Mouse (Mus musculus): ENCODE results near the gene Rnf183. TPM values are rescaled to one million over a fixed set of nuclear protein-coding genes. Genes with fewer than 3 reads are reported as not detected.

Gene Rnf183
- polyA plus RNA-seq, 1 experiment from 2014 or later: not detected

DNA sequence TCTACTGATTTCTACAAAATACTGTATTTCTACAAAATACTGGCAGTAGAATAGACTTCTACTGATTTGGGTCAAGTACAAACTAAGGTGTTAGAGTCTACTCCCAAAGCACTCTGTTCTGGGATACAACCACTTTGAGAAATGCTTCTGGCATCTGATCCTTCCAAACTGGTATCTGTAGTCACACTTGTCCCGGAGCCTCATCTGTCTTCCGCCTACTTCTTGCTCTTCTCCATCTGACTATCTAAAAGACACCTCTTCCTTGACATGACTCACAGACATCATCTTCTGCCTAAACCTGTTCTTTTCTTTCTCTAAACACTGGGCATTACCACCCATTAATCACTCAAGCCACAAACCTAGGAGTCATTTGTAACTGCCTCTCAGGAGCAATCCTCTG, 37.0 kb upstream of the Rnf183 start:
- no peaks in the 10 kb centered on the region for H3K9me3 ChIP-seq (ENCODE audit: control insufficient read depth, low read length)
- no peak overlapping the region for H3K4me3 ChIP-seq (ENCODE audit: control insufficient read depth in 1 of 2, insufficient read depth in 1 of 2, low read depth in 1 of 2, low read length in 2 of 2)
- H3K27me3 ChIP-seq (ENCODE audit: control insufficient read depth, insufficient read depth, low read length): no peaks in the 10 kb centered on the region
- H3K36me3 ChIP-seq (ENCODE audit: control insufficient read depth, insufficient read depth, low read length): no peaks in the 10 kb centered on the region
- no peak overlapping the region for H3K4me2 ChIP-seq (ENCODE audit: low read length)
- 82% methylated on average over 2 of the region's 2 CpGs for WGBS
- ATAC-seq (ENCODE audit: insufficient number of reproducible peaks, insufficient read depth, low FRiP score, low read depth): no peak
- no peak overlapping the region for H3K9ac ChIP-seq (ENCODE audit: low read length)
- no peaks in the 10 kb centered on the region for H3K4me1 ChIP-seq (ENCODE audit: control insufficient read depth in 2 of 2, insufficient read depth in 2 of 2, low read length in 2 of 2)
- H3K27ac ChIP-seq (replicated peaks in 1 of 2; ENCODE audit: control insufficient read depth in 1 of 2, insufficient read depth in 1 of 2, low read depth in 2 of 2, low read length in 2 of 2): no peak overlapping the region

DNA sequence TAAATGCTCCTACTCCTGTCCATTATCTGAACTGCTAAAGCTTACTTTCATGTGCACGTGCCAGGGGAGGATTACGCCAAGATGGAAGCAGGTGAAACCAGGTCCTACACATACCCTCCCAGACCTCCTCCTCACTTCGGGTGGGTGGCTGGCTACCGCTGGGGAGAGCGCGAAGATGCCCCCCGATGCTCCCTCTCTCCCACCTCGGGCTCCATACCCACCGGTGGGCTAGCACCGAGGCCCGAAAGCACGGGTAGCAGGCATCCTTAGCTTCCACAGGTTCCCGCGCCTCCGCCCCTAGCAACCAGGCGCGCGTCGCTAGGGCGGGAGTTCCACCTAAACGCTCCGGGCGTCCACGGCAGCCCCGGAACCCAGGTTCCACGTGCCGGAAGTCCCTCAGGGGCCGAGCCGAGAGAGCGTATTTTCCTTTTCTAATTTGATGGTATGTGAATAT, 35.6 kb upstream of the Rnf183 start, which contains the start of gene Wdr31:
Gene Wdr31 (minus strand): TSS at position 299 of the 454 bp plus-strand sequence.
- no peak within 1 kb of the TSS for H3K27ac ChIP-seq (replicated peaks in 1 of 2; ENCODE audit: control insufficient read depth in 1 of 2, insufficient read depth in 1 of 2, low read depth in 2 of 2, low read length in 2 of 2)
- no peaks in the 10 kb centered on the region for H3K4me1 ChIP-seq (ENCODE audit: control insufficient read depth in 2 of 2, insufficient read depth in 2 of 2, low read length in 2 of 2)
- peak; percentile 78 for ATAC-seq (ENCODE audit: insufficient number of reproducible peaks, insufficient read depth, low FRiP score, low read depth)
- H3K36me3 ChIP-seq (ENCODE audit: control insufficient read depth, insufficient read depth, low read length): no peaks in the 10 kb centered on the region
- H3K9me3 ChIP-seq (ENCODE audit: control insufficient read depth, low read length): no peaks in the 10 kb centered on the region
- H3K27me3 ChIP-seq (ENCODE audit: control insufficient read depth, insufficient read depth, low read length): no peaks in the 10 kb centered on the region
- peak within 1 kb of the TSS; percentile 74 for H3K4me2 ChIP-seq (ENCODE audit: low read length)
- under 1% methylated on average over 30 of the region's 30 CpGs for WGBS
- peak within 1 kb of the TSS; percentile 50 to 94 for H3K4me3 ChIP-seq (ENCODE audit: control insufficient read depth in 1 of 2, insufficient read depth in 1 of 2, low read depth in 1 of 2, low read length in 2 of 2)
- peak within 1 kb of the TSS; percentile 62 for H3K9ac ChIP-seq (ENCODE audit: low read length)

DNA sequence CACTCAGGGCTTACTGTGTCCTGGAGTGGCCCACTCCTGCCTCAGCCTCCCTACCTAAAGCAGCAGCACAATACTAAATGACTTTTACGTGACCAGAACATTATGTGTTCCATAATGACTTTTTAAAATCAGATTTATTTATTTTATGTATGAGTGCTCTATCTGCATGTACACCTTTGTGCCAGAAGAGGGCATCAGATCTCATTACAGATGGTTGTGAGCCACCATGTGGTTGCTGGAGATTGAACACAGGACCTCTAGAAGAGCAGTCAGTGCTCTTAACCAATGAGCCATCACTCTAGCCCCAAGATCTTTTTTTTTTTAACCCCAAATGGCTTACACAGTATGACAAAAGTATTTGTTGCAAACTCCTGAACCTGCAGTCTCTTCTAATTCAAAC, 33.1 kb upstream of the Rnf183 start:
- H3K27ac ChIP-seq (replicated peaks in 1 of 2; ENCODE audit: control insufficient read depth in 1 of 2, insufficient read depth in 1 of 2, low read depth in 2 of 2, low read length in 2 of 2): no peak overlapping the region
- no peak overlapping the region for H3K9ac ChIP-seq (ENCODE audit: low read length)
- no peak overlapping the region for H3K4me3 ChIP-seq (ENCODE audit: control insufficient read depth in 1 of 2, insufficient read depth in 1 of 2, low read depth in 1 of 2, low read length in 2 of 2)
- 94% methylated on average over 1 of the region's 1 CpGs for whole genome bisulfite sequencing
- H3K4me1 ChIP-seq (ENCODE audit: control insufficient read depth in 2 of 2, insufficient read depth in 2 of 2, low read length in 2 of 2): no peaks in the 10 kb centered on the region
- no peak overlapping the region for H3K4me2 ChIP-seq (ENCODE audit: low read length)
- H3K9me3 ChIP-seq (ENCODE audit: control insufficient read depth, low read length): no peaks in the 10 kb centered on the region
- no peaks in the 10 kb centered on the region for H3K27me3 ChIP-seq (ENCODE audit: control insufficient read depth, insufficient read depth, low read length)
- H3K36me3 ChIP-seq (ENCODE audit: control insufficient read depth, insufficient read depth, low read length): no peaks in the 10 kb centered on the region
- ATAC-seq (ENCODE audit: insufficient number of reproducible peaks, insufficient read depth, low FRiP score, low read depth): no peak

DNA sequence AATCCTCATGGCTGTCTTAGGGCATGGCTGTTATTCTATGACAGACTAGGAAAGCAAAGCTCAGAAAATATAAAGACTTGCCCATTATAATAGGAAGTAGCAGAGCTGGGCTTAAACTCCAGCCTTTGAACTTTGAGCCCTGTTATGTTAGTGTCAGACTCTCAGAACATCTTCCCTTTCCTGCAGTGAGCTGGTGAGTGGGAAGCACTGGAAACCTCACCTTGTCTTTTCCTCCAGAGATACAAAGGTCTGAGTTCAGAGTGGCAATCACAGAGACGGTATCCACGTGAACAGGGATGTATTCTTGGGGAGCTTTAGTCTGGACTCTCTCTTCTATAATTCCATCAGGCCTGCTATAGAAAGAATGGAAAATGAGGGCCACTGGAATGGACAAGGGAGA, 28.1 kb upstream of the Rnf183 start:
- 78% methylated on average over 2 of the region's 2 CpGs for WGBS
- no peaks in the 10 kb centered on the region for H3K9me3 ChIP-seq (ENCODE audit: control insufficient read depth, low read length)
- ATAC-seq (ENCODE audit: insufficient number of reproducible peaks, insufficient read depth, low FRiP score, low read depth): no peak
- no peaks in the 10 kb centered on the region; a peak in 1 of 4 replicates for H3K4me1 ChIP-seq (ENCODE audit: control insufficient read depth in 2 of 2, insufficient read depth in 2 of 2, low read length in 2 of 2)
- no peak overlapping the region for H3K4me3 ChIP-seq (ENCODE audit: control insufficient read depth in 1 of 2, insufficient read depth in 1 of 2, low read depth in 1 of 2, low read length in 2 of 2)
- H3K9ac ChIP-seq (ENCODE audit: low read length): no peak overlapping the region
- H3K27me3 ChIP-seq (ENCODE audit: control insufficient read depth, insufficient read depth, low read length): no peaks in the 10 kb centered on the region
- H3K4me2 ChIP-seq (ENCODE audit: low read length): no peak overlapping the region
- no peaks in the 10 kb centered on the region for H3K36me3 ChIP-seq (ENCODE audit: control insufficient read depth, insufficient read depth, low read length)
- H3K27ac ChIP-seq (replicated peaks in 1 of 2; ENCODE audit: control insufficient read depth in 1 of 2, insufficient read depth in 1 of 2, low read depth in 2 of 2, low read length in 2 of 2): no peak overlapping the region

GRCm38 (mm10) chr4:62460348-62460747, 25.3 kb upstream of the Rnf183 start:
- Histone ChIP-seq H3K9ac (ENCODE audit: low read length) (no peak overlapping the region), H3K4me1 (ENCODE audit: control insufficient read depth in 2 of 2, insufficient read depth in 2 of 2, low read length in 2 of 2) (no peaks in the 10 kb centered on the region; a peak in 1 of 4 replicates), H3K36me3 (ENCODE audit: control insufficient read depth, insufficient read depth, low read length) (no peaks in the 10 kb centered on the region), H3K27ac (replicated peaks in 1 of 2; ENCODE audit: control insufficient read depth in 1 of 2, insufficient read depth in 1 of 2, low read depth in 2 of 2, low read length in 2 of 2) (no peak overlapping the region), H3K27me3 (ENCODE audit: control insufficient read depth, insufficient read depth, low read length) (no peaks in the 10 kb centered on the region), H3K4me2 (ENCODE audit: low read length) (no peak overlapping the region), H3K4me3 (ENCODE audit: control insufficient read depth in 1 of 2, insufficient read depth in 1 of 2, low read depth in 1 of 2, low read length in 2 of 2) (no peak overlapping the region), H3K9me3 (ENCODE audit: control insufficient read depth, low read length) (no peaks in the 10 kb centered on the region)
- ATAC-seq (ENCODE audit: insufficient number of reproducible peaks, insufficient read depth, low FRiP score, low read depth): no peak
- 80% methylated on average over 8 of the region's 8 CpGs for WGBS

DNA sequence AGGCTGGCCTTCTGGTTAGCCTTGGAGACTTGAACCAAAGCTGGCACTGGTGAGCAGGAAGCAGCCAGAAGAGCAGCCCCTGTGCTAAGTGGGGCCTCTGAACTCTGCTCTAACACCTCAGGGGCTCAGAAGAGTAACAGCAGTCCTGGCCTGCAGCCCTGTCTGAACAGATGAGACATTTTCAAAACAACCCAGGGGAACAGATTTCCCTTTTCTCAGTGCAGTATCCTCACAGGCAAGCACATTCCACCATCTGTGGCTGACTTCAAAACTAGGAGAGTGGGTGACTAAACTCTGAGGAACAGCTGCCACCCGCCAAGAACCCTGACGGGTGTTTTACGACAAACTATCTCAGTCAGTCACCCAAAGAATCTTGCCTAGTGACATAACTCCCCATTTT, 24.0 kb upstream of the Rnf183 start:
- ATAC-seq (ENCODE audit: insufficient number of reproducible peaks, insufficient read depth, low FRiP score, low read depth): no peak

GRCm38 (mm10) chr4:62454995-62455394, 19.9 kb upstream of the Rnf183 start:
- no peak for ATAC-seq (ENCODE audit: insufficient number of reproducible peaks, insufficient read depth, low FRiP score, low read depth)
- Histone ChIP-seq H3K9me3 (ENCODE audit: control insufficient read depth, low read length) (no peaks in the 10 kb centered on the region), H3K4me3 (ENCODE audit: control insufficient read depth in 1 of 2, insufficient read depth in 1 of 2, low read depth in 1 of 2, low read length in 2 of 2) (no peak overlapping the region), H3K36me3 (ENCODE audit: control insufficient read depth, insufficient read depth, low read length) (no peaks in the 10 kb centered on the region), H3K4me2 (ENCODE audit: low read length) (no peak overlapping the region), H3K9ac (ENCODE audit: low read length) (no peak overlapping the region), H3K4me1 (ENCODE audit: control insufficient read depth in 2 of 2, insufficient read depth in 2 of 2, low read length in 2 of 2) (no peaks in the 10 kb centered on the region; a peak in 1 of 4 replicates), H3K27me3 (ENCODE audit: control insufficient read depth, insufficient read depth, low read length) (no peaks in the 10 kb centered on the region), H3K27ac (replicated peaks in 1 of 2; ENCODE audit: control insufficient read depth in 1 of 2, insufficient read depth in 1 of 2, low read depth in 2 of 2, low read length in 2 of 2) (no peak overlapping the region)
- 46% methylated on average over 5 of the region's 5 CpGs for WGBS

More for the DNA sequence above, 24.0 kb upstream of the Rnf183 start:
- Histone ChIP-seq H3K27me3 (ENCODE audit: control insufficient read depth, insufficient read depth, low read length) (no peaks in the 10 kb centered on the region), H3K36me3 (ENCODE audit: control insufficient read depth, insufficient read depth, low read length) (no peaks in the 10 kb centered on the region), H3K9ac (ENCODE audit: low read length) (no peak overlapping the region), H3K9me3 (ENCODE audit: control insufficient read depth, low read length) (no peaks in the 10 kb centered on the region), H3K4me3 (ENCODE audit: control insufficient read depth in 1 of 2, insufficient read depth in 1 of 2, low read depth in 1 of 2, low read length in 2 of 2) (no peak overlapping the region), H3K4me2 (ENCODE audit: low read length) (no peak overlapping the region), H3K4me1 (ENCODE audit: control insufficient read depth in 2 of 2, insufficient read depth in 2 of 2, low read length in 2 of 2) (no peaks in the 10 kb centered on the region; a peak in 1 of 4 replicates), H3K27ac (replicated peaks in 1 of 2; ENCODE audit: control insufficient read depth in 1 of 2, insufficient read depth in 1 of 2, low read depth in 2 of 2, low read length in 2 of 2) (no peak overlapping the region)
- 85% methylated on average over 3 of the region's 3 CpGs for WGBS

DNA sequence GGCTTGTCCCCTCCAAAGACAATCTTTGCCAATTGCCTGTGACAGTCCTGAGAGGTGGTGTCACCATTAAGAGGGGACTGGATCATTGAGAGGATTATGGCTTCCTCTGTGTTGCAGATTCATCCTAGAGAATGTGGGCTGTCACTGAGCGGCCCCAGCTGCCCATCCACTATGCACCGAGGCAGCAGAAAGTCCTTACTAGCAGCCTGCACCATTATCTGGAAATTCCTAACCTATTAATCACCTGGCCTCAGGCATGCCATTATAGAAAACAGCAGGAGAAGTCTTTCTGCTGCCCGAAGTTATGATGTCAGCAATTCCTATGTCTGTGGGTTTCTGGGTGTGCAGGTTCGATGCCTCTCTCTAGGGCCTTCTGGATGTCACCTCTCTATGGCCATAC, 5.9 kb upstream of the Rnf183 start:
- no peak for ATAC-seq (ENCODE audit: insufficient number of reproducible peaks, insufficient read depth, low FRiP score, low read depth)
- H3K4me1 ChIP-seq (ENCODE audit: control insufficient read depth in 2 of 2, insufficient read depth in 2 of 2, low read length in 2 of 2): no peaks in the 10 kb centered on the region
- no peaks in the 10 kb centered on the region for H3K9me3 ChIP-seq (ENCODE audit: control insufficient read depth, low read length)
- H3K4me3 ChIP-seq (ENCODE audit: control insufficient read depth in 1 of 2, insufficient read depth in 1 of 2, low read depth in 1 of 2, low read length in 2 of 2): no peak overlapping the region
- no peak overlapping the region for H3K9ac ChIP-seq (ENCODE audit: low read length)
- no peak overlapping the region for H3K4me2 ChIP-seq (ENCODE audit: low read length)
- no peaks in the 10 kb centered on the region for H3K27me3 ChIP-seq (ENCODE audit: control insufficient read depth, insufficient read depth, low read length)
- no peaks in the 10 kb centered on the region for H3K36me3 ChIP-seq (ENCODE audit: control insufficient read depth, insufficient read depth, low read length)
- H3K27ac ChIP-seq (replicated peaks in 1 of 2; ENCODE audit: control insufficient read depth in 1 of 2, insufficient read depth in 1 of 2, low read depth in 2 of 2, low read length in 2 of 2): no peak overlapping the region
- WGBS: 44% methylated on average over 4 of the region's 4 CpGs

Data from heart, embryonic 14.5 days (tissue).